Mouse (Mus musculus): ENCODE data around the gene Ano6.
"Not testable (repeated sequence)": the region's sequence is repeated elsewhere in the genome, so short reads cannot be mapped to it uniquely, and the experiment has no call there.

The Ano6 gene

GRCm38 (mm10) chr15:95828018-95828646 is 37.5 kb downstream of the Ano6 start:
- DNase-seq (ENCODE audit: low spot score in 2 of 2) = not testable (repeated sequence)

DNA sequence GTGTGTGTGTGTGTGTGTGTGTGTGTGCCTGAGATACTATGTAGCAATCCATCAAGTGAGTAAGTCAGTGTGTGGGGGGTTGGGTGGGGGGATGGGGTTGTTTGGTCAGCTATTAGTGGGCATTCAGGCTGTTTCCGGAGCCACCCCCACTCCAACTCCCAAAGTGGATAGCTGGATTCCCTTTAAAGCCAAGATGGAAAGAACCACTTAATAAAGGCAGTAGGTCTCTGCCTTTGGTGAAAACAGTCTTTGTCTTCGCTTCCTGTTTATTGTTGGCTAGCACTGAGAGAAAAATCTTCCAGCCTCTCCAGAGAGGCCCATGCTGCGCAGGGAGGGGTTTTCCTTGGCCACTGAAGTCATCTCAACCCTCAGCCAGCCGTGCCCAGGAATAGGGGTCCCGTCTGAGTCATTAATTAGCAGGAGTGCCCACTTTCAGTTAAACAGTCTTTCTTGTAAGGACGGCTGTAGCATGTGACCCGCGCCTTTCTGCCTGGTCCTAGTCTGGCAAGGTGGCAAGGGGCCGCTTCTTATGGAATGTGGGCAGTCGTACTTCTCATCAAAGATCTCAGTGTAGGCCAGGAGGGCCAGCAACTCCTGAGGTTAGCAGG is 38.1 kb downstream of the Ano6 start:
- no peak for DNase-seq (ENCODE audit: low spot score in 2 of 2)

DNA sequence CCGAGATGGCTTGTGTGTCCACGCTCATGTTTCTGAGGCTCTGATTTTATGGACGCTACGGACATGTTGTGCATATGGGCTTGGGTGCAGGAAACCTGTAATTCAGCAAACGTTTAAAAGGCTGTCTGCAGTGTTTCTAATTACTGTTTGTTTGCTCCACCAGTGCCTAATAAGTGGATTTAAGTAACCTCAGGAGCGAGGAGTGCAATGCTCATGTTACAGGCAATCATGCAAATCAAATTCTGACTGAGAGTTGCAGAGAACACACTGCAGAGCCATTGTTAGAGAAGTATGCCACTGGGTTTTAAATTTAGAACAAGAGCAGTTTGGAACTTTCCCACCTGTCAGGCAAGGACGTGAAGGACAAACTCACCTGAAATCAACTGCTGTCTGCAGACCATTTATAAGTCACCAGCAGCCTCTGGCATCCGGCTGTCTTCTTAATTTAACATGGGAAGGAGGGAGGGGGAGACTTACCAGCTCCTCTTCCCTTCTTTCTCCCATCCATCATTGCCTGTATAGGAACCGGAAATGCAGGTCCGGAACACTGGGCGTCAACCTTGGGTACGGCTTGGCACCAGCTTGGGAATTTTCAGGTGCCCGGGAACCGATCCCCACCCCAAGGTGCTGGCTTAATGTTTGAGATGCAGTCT is 39.0 kb downstream of the Ano6 start:
- DNase-seq (ENCODE audit: low spot score in 2 of 2) = no peak

- DNase-seq (ENCODE audit: low spot score in 2 of 2) = no peak
Observed at GRCm38 (mm10) chr15:95830206-95830560, 39.5 kb downstream of the Ano6 start.

DNA sequence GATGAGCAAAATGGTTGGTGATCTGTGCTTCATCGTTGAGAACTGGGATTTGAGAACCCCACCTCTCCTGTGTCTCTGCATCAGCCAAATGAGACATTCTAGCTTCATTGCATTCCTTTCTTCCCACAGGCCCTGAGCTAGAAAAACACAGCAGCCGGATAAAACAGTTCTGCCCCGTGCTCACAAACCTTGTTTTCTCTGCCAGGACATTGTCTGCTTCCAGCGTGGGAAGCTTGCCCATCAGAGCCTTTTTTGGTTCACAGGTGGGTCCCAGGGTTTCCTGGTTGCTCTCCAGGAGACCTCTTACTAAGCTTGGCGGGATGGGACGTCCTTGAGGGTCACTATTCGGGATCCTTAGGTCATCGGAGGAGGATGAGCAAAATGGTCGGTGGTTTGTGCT is 42.6 kb downstream of the Ano6 start:
- no peak for DNase-seq (ENCODE audit: low spot score in 2 of 2)

DNA sequence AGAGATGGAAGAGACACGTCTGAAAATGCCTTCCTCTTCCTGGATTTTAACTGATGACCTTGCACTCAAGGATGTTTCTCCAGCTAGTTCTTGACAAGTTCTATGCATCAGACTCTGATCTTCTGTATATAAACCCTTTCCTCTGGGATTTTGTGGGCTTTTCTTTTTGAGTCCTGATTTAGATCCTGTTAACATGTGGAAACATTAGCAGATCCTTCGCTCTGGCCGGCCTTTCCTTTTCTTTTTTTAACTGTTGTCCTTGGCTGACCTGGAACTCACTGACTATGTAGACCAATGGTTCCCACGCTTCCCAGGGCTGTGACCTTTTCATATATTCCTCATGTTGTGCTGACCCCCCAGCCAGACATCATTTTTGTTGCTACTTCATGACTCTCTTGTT is 45.4 kb downstream of the Ano6 start:
- no peak for DNase-seq (ENCODE audit: low spot score in 2 of 2)

- DNase-seq (ENCODE audit: low spot score in 2 of 2) = no peak
Observed at GRCm38 (mm10) chr15:95836646-95837434, 46.2 kb downstream of the Ano6 start.

DNA sequence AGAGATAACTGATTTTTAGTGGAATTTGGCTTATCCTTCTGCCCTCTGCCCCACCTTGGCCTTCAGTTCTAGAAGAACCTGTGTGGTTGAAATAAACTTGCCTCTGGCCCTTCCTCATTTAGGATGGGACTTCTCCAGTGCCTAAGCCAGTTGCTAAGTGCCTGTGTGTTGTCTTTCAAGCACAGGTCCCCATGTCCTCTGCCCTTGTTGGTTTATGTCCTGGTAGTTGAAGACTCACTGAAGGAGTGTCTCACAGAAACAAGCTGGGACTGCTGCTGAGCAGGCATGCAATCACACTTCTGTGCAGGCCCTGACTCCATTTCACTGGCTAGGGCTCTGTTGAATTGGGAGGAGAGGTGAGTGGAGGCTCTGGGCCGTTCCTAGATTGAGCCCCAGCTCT is 46.9 kb downstream of the Ano6 start:
- DNase-seq (ENCODE audit: low spot score in 2 of 2) = no peak

DNA sequence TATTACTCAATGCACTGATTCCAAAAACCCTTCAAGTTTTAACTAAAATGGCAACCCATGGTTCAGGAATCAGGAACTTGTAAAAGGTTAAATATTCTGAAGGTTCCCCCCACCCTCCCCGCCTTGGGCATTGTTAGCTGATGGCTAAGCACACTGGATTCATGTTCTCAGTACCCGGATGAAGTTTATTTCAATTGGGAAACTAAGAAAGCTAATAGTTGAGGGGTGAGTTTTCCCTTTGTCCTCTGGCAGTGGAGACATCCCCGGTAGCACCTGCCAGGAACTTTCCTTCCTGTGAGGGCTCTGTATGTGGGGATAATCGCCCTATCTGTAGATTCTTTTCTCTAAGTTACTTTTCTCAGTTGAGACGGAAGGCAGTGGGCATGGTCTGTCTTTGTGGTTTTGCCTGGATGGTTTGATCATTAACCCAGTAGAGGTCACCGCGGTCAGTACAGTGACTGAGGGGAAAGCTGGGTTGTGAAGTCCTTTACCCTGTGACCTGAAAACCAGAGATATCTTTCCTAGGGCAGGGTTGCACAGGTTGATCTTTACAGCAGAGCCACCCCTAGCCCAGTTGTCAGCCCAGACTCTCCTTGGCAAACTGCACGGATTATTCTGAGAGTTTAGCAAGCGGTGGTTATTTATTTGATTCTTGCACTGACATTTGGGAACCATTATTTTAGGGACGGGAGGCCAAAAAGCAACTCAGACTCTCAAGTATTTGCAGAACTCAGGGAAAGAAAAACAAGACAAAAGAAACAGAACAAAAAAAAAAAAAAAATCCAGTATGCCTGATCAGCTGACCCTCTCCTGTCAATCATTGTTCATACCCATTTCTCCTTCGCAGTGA is 47.8 kb downstream of the Ano6 start:
- DNase-seq (ENCODE audit: low spot score in 2 of 2) = peak; percentile 28 to 52

- DNase-seq (ENCODE audit: low spot score in 2 of 2) = no peak
Observed at GRCm38 (mm10) chr15:95839789-95840188, 49.1 kb downstream of the Ano6 start.

GRCm38 (mm10) chr15:95843183-95843949 is 52.7 kb downstream of the Ano6 start:
- no peak for DNase-seq (ENCODE audit: low spot score in 2 of 2)

GRCm38 (mm10) chr15:95844412-95844811 is 53.8 kb downstream of the Ano6 start:
- no peak for DNase-seq (ENCODE audit: low spot score in 2 of 2)

- DNase-seq (ENCODE audit: low spot score in 2 of 2) = no peak
Observed at GRCm38 (mm10) chr15:95846102-95846501, 55.5 kb downstream of the Ano6 start.

- DNase-seq (ENCODE audit: low spot score in 2 of 2) = peak in 1 of 2 experiments; percentile 23
Observed at GRCm38 (mm10) chr15:95848493-95849064, 57.9 kb downstream of the Ano6 start.

GRCm38 (mm10) chr15:95849513-95850411 is 59.1 kb downstream of the Ano6 start:
- peak in 1 of 2 experiments; percentile 25 for DNase-seq (ENCODE audit: low spot score in 2 of 2)

- DNase-seq (ENCODE audit: low spot score in 2 of 2) = peak in 1 of 2 experiments; percentile 7
Observed at GRCm38 (mm10) chr15:95850546-95850945, 59.9 kb downstream of the Ano6 start.

GRCm38 (mm10) chr15:95855051-95855844 is 64.6 kb downstream of the Ano6 start:
- no peak for DNase-seq (ENCODE audit: low spot score in 2 of 2)

DNA sequence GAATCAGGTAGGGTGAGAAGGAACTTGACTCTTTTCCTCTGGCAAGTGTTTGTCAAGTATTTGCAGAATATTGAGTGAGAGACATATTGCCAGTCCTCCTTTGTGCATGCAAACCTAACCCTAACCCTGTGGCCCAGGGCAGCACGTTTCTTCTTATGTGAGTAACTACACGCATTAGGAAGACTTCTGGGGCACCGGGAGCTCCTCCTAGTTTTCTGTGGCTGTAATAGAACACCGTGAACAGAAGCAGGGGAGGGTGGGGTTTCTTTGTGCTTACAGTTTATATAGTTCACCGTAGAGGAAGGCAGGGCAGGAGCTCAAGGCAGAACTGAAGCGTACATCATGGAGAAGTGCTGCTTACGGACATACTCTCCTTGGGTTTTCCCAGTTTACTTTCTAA is 65.3 kb downstream of the Ano6 start:
- DNase-seq (ENCODE audit: low spot score in 2 of 2) = no peak
